Mouse (Mus musculus) heart, embryonic 15.5 days (tissue): ENCODE results near the gene Scarb1. TPM values are rescaled to one million over a fixed set of nuclear protein-coding genes. Genes with fewer than 3 reads are reported as not detected.

ENCODE experiments used
- ATAC-seq: fragments of 200-750 bp; cut with Nextera tagmentation; replicated peaks from 2 replicates; pipeline ENCODE4 v1.8.0; 2017; ENCODE audit warnings: low read depth, moderate TSS enrichment; ENCODE audit not compliant: insufficient number of reproducible peaks, insufficient read depth, low FRiP score
- H3K27ac ChIP-seq: fragments of 300-500 bp; sonication (generic); 2 replicates; pipeline ENCODE4 v1.5.1; 2015; ENCODE audit warnings: mild to moderate bottlenecking, inconsistent platforms
- H3K27me3 ChIP-seq: fragments of 300-500 bp; sonication (generic); 2 replicates; pipeline ENCODE4 v1.6.1; 2015; ENCODE audit warnings: inconsistent platforms
- H3K36me3 ChIP-seq: fragments of 300-500 bp; sonication (generic); 2 replicates; pipeline ENCODE4 v1.6.1; 2015; ENCODE audit warnings: mild to moderate bottlenecking, inconsistent platforms
- H3K4me1 ChIP-seq: fragments of 300-500 bp; sonication (generic); replicated peaks from 2 replicates; pipeline ENCODE4 v1.6.1; 2015; ENCODE audit warnings: inconsistent platforms
- H3K4me2 ChIP-seq: fragments of 300-500 bp; sonication (generic); 2 replicates; pipeline ENCODE4 v1.6.1; 2015; ENCODE audit warnings: inconsistent platforms, mild to moderate bottlenecking, moderate library complexity
- H3K4me3 ChIP-seq: fragments of 300-500 bp; sonication (generic); 2 replicates; pipeline ENCODE4 v1.5.1; 2015; ENCODE audit warnings: mild to moderate bottlenecking, inconsistent platforms
- H3K9ac ChIP-seq: fragments of 300-500 bp; sonication (generic); 2 replicates; pipeline ENCODE4 v1.6.1; 2015; ENCODE audit warnings: mild to moderate bottlenecking, inconsistent platforms
- H3K9me3 ChIP-seq: fragments of 300-500 bp; sonication (generic); replicated peaks from 2 replicates; pipeline ENCODE4 v1.6.1; 2016; ENCODE audit warnings: inconsistent platforms
- WGBS: fragments of 180-500 bp; shearing (Covaris S2); methylation state at CpG from one replicate; pipeline ENCODE4 v1.1.7; 2015; ENCODE audit warnings: mixed read lengths; 5-methylcytosine and 5-hydroxymethylcytosine counted together
- polyA plus RNA-seq: library from polyadenylated mRNA; unstranded; fragments of >200 nt; fragmentation: Nextera tagmentation; extraction: Ambion mirVana; gene quantifications from 2 replicates; pipeline ENCODE4 v1.2.1, GENCODE M21; 2015

Gene Scarb1
- polyA plus RNA-seq, 1 experiment from 2014 or later = 54.8 TPM

- Histone ChIP-seq H3K4me3 (no peak overlapping the region), H3K9me3 (no peaks in the 10 kb centered on the region), H3K36me3 (no peaks in the 10 kb centered on the region), H3K9ac (no peak overlapping the region), H3K27me3 (no peaks in the 10 kb centered on the region), H3K27ac (peak overlapping the region; percentile 55), H3K4me2 (no peak overlapping the region), H3K4me1 (peaks cover 58% of the 10 kb centered on the region)
- no peak for ATAC-seq
- WGBS = 72% methylated on average over 9 of the region's 9 CpGs
These were observed 10.7 kb downstream of the Scarb1 start for GRCm38 (mm10) chr5:125330191-125330590.

GRCm38 (mm10) chr5:125327596-125328385 lies 13.1 kb downstream of the Scarb1 start:
- H3K27me3 ChIP-seq = no peaks in the 10 kb centered on the region
- WGBS = 64% methylated on average over 18 of the region's 18 CpGs
- no peak overlapping the region for H3K9ac ChIP-seq
- H3K9me3 ChIP-seq = no peaks in the 10 kb centered on the region
- H3K27ac ChIP-seq = no peak overlapping the region
- H3K4me2 ChIP-seq = peak overlapping the region; percentile 44
- peaks cover 62% of the 10 kb centered on the region for H3K4me1 ChIP-seq
- no peaks in the 10 kb centered on the region for H3K36me3 ChIP-seq
- ATAC-seq = no peak
- peak overlapping the region; percentile 21; the same call in 1 of the 2 replicates for H3K4me3 ChIP-seq

GRCm38 (mm10) chr5:125326351-125326750 lies 14.5 kb downstream of the Scarb1 start:
- no peaks in the 10 kb centered on the region for H3K27me3 ChIP-seq
- no peaks in the 10 kb centered on the region for H3K36me3 ChIP-seq
- 56% methylated on average over 8 of the region's 8 CpGs for WGBS
- H3K9ac ChIP-seq = no peak overlapping the region
- H3K4me2 ChIP-seq = peak overlapping the region; percentile 33
- H3K9me3 ChIP-seq = no peaks in the 10 kb centered on the region
- H3K27ac ChIP-seq = peak overlapping the region; percentile 75
- H3K4me1 ChIP-seq = peaks cover 51% of the 10 kb centered on the region
- ATAC-seq = no peak
- H3K4me3 ChIP-seq = no peak overlapping the region

- 32% methylated on average over 11 of the region's 11 CpGs for WGBS
- H3K27ac ChIP-seq = peak overlapping the region; percentile 75
- ATAC-seq = peak; percentile 50
- H3K4me3 ChIP-seq = no peak overlapping the region
- H3K9me3 ChIP-seq = no peaks in the 10 kb centered on the region
- H3K36me3 ChIP-seq = no peaks in the 10 kb centered on the region
- H3K4me2 ChIP-seq = peak overlapping the region; percentile 33
- H3K9ac ChIP-seq = no peak overlapping the region
- no peaks in the 10 kb centered on the region for H3K27me3 ChIP-seq
- H3K4me1 ChIP-seq = peaks cover 46% of the 10 kb centered on the region
These were observed 15.0 kb downstream of the Scarb1 start for GRCm38 (mm10) chr5:125325931-125326330.

- Histone ChIP-seq H3K36me3 (no peaks in the 10 kb centered on the region), H3K27ac (peak overlapping the region; percentile 75), H3K27me3 (no peaks in the 10 kb centered on the region), H3K9ac (no peak overlapping the region), H3K4me2 (no peak overlapping the region), H3K4me1 (peaks cover 45% of the 10 kb centered on the region), H3K4me3 (no peak overlapping the region), H3K9me3 (no peaks in the 10 kb centered on the region)
- ATAC-seq = no peak
- 55% methylated on average over 4 of the region's 4 CpGs for whole genome bisulfite sequencing
These were observed 15.6 kb downstream of the Scarb1 start for GRCm38 (mm10) chr5:125325285-125325684.

- 84% methylated on average over 7 of the region's 7 CpGs for WGBS
- Histone ChIP-seq H3K9me3 (no peaks in the 10 kb centered on the region), H3K9ac (no peak overlapping the region), H3K27ac (peak overlapping the region; percentile 49; the same call in 1 of the 2 replicates), H3K27me3 (no peaks in the 10 kb centered on the region), H3K4me3 (no peak overlapping the region), H3K36me3 (no peaks in the 10 kb centered on the region), H3K4me2 (no peak overlapping the region), H3K4me1 (peaks cover 56% of the 10 kb centered on the region)
- no peak for ATAC-seq
These were observed 16.9 kb downstream of the Scarb1 start for GRCm38 (mm10) chr5:125323939-125324480.

GRCm38 (mm10) chr5:125323128-125323527 lies 17.8 kb downstream of the Scarb1 start:
- H3K4me3 ChIP-seq = no peak overlapping the region
- H3K4me2 ChIP-seq = no peak overlapping the region
- H3K27me3 ChIP-seq = no peaks in the 10 kb centered on the region
- no peaks in the 10 kb centered on the region for H3K9me3 ChIP-seq
- 77% methylated on average over 6 of the region's 6 CpGs for WGBS
- H3K4me1 ChIP-seq = peaks cover 58% of the 10 kb centered on the region
- no peak overlapping the region for H3K27ac ChIP-seq
- no peaks in the 10 kb centered on the region for H3K36me3 ChIP-seq
- no peak for ATAC-seq
- H3K9ac ChIP-seq = no peak overlapping the region

GRCm38 (mm10) chr5:125321836-125322235 lies 19.1 kb downstream of the Scarb1 start:
- no peak overlapping the region for H3K9ac ChIP-seq
- no peak overlapping the region for H3K4me3 ChIP-seq
- ATAC-seq = no peak
- 62% methylated on average over 3 of the region's 3 CpGs for WGBS
- peaks cover 59% of the 10 kb centered on the region for H3K4me1 ChIP-seq
- H3K36me3 ChIP-seq = no peaks in the 10 kb centered on the region
- H3K27ac ChIP-seq = no peak overlapping the region
- no peaks in the 10 kb centered on the region for H3K9me3 ChIP-seq
- no peak overlapping the region for H3K4me2 ChIP-seq
- no peaks in the 10 kb centered on the region for H3K27me3 ChIP-seq

GRCm38 (mm10) chr5:125319057-125319800 lies 21.7 kb downstream of the Scarb1 start:
- ATAC-seq = no peak
- Histone ChIP-seq H3K4me3 (no peak overlapping the region), H3K9ac (no peak overlapping the region), H3K27me3 (no peaks in the 10 kb centered on the region), H3K4me1 (peaks cover 48% of the 10 kb centered on the region), H3K36me3 (no peaks in the 10 kb centered on the region), H3K4me2 (no peak overlapping the region), H3K27ac (peak overlapping the region; percentile 41; the same call in 1 of the 2 replicates), H3K9me3 (no peaks in the 10 kb centered on the region)
- WGBS = 64% methylated on average over 16 of the region's 16 CpGs

- no peaks in the 10 kb centered on the region for H3K36me3 ChIP-seq
- peaks cover 50% of the 10 kb centered on the region for H3K4me1 ChIP-seq
- H3K9me3 ChIP-seq = no peaks in the 10 kb centered on the region
- H3K27me3 ChIP-seq = no peaks in the 10 kb centered on the region
- ATAC-seq = no peak
- H3K4me3 ChIP-seq = no peak overlapping the region
- no peak overlapping the region for H3K4me2 ChIP-seq
- 88% methylated on average over 8 of the region's 8 CpGs for WGBS
- no peak overlapping the region for H3K9ac ChIP-seq
- H3K27ac ChIP-seq = no peak overlapping the region
These were observed 22.9 kb downstream of the Scarb1 start for GRCm38 (mm10) chr5:125317953-125318352.

GRCm38 (mm10) chr5:125317296-125317695 lies 23.6 kb downstream of the Scarb1 start:
- Histone ChIP-seq H3K36me3 (no peaks in the 10 kb centered on the region), H3K9me3 (no peaks in the 10 kb centered on the region), H3K4me1 (peaks cover 51% of the 10 kb centered on the region), H3K27me3 (no peaks in the 10 kb centered on the region), H3K27ac (no peak overlapping the region), H3K4me2 (no peak overlapping the region), H3K4me3 (no peak overlapping the region), H3K9ac (no peak overlapping the region)
- WGBS = 42% methylated on average over 7 of the region's 7 CpGs
- ATAC-seq = no peak
